Mouse (Mus musculus) megakaryocyte, embryonic 14.5 days (primary cell): ENCODE results near the gene Prkg2.

ENCODE experiments used
- FLI1 ChIP-seq: IDR thresholded peaks from 2 replicates; pipeline ENCODE4 v1.6.1; 2012; ENCODE audit warnings: low read length, inconsistent platforms, mixed read lengths
- GATA1 ChIP-seq: IDR thresholded peaks from 3 replicates; pipeline ENCODE4 v1.6.1; 2012; ENCODE audit warnings: mixed read lengths, low read length, inconsistent platforms, borderline replicate concordance

DNA sequence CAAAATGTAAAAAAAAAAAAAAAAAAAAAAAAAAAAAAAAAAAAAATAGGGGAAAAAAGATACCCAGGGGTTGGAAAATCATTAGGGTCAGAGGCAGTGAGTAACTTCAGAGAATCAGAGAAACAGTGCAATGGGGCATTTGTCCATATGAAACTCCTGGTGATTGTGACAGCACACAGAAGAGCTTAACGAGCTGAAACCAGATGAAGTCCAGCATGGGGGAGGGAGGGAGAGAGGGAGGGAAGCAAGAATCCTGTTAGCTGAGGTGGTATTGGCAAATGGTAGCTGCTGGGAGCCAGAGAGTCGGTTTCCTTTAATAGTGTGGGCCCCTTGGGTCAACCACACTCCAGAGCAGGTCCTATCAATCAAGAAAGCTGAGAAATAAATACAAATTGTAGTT is 100.5 kb downstream of the Prkg2 start:
- TF ChIP-seq GATA1 (no peak), FLI1 (no peak)
